20 mouse cellular contexts compared by ENCODE assay signal in the genomic region with DNA sequence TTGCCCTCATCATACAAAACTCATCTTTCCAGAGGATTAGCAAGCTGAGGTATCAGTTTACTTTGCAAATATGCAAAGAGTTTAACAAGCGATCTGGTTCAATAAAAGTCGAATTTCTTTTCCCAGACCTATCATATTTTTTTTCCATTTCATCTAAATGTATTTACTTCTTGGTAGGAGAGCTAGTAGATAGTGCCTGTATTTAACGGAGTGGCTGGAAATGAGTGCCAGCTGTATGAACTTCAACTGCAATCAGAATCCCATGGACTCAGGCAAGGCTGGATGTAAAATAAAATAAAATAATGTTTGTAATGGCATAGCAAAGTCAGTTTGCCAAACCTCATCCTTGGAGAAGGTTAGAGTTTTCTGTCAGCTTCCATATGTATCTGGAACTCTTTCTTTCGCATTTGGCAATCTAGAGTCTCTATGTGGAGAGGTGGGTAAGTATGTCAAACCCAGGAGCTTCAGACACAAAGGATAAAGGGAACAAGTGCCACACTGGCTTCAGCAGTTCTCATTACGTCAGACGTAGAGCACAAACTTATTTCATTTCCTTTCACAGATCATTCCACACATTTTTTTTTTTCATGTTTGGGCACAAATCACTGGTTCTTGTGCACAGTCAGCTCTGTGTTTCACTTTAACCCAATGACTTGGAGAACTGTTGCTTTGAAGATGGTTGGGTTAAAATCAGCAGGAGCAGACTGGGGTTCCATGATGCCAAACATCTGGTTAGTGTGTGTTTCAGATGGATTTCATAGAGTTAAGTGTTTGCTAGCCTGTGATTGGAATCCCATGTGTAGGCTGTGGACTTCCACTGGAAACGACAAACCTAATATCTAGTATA.
DNase-seq lines count a peak whose midpoint lies in the region; ATAC-seq and TF ChIP-seq lines count a peak whose summit lies in the region.
"Had no signal": no experiment of that assay in that cellular context is flagged by ENCODE, and none has a peak within 500 bp of the region (broad histone marks: within the 10 kb centered on the region; RNA-seq: fewer than 3 reads in every experiment).

No protein-coding gene starts in this region.

- H3K9ac ChIP-seq in heart, embryonic 13.5 days = no peak overlapping the region
- no peak overlapping the region for H3K9ac ChIP-seq in embryonic facial prominence, embryonic 12.5 days
- no peak overlapping the region for H3K9ac ChIP-seq in embryonic facial prominence, embryonic 15.5 days
- H3K9ac ChIP-seq in limb, embryonic 14.5 days (ENCODE audit: low read depth, low read length, severe bottlenecking) = no peak overlapping the region
- no peak overlapping the region for H3K9ac ChIP-seq in hindbrain, embryonic 11.5 days (ENCODE audit: low read depth, low read length)
- H3K9ac ChIP-seq: forebrain, embryonic 12.5 days; hindbrain, embryonic 14.5 days; intestine, embryonic 15.5 days had no signal

- H3K4me1 ChIP-seq in heart, embryonic 13.5 days = peaks cover 10% of the 10 kb centered on the region
- peaks cover 18% of the 10 kb centered on the region for H3K4me1 ChIP-seq in embryonic facial prominence, embryonic 12.5 days
- peaks cover 13% of the 10 kb centered on the region for H3K4me1 ChIP-seq in embryonic facial prominence, embryonic 15.5 days
- H3K4me1 ChIP-seq in limb, embryonic 14.5 days (ENCODE audit: control insufficient read depth, insufficient read depth, low read length) = peaks cover 25% of the 10 kb centered on the region
- no peaks in the 10 kb centered on the region for H3K4me1 ChIP-seq in hindbrain, embryonic 11.5 days (replicated peaks; ENCODE audit: control insufficient read depth, insufficient read depth, low read length)
- H3K4me1 ChIP-seq: forebrain, embryonic 12.5 days; intestine, embryonic 15.5 days had no signal

- WGBS in heart, embryonic 13.5 days = 69% methylated on average over 7 of the region's 7 CpGs
- 45% methylated on average over 7 of the region's 7 CpGs for WGBS in embryonic facial prominence, embryonic 12.5 days
- WGBS in embryonic facial prominence, embryonic 15.5 days = 23% methylated on average over 7 of the region's 7 CpGs
- 26% methylated on average over 7 of the region's 7 CpGs for WGBS in limb, embryonic 14.5 days
- 83% methylated on average over 7 of the region's 7 CpGs for WGBS in hindbrain, embryonic 11.5 days

- TF ChIP-seq POLR2A in limb, embryonic 14.5 days (IDR thresholded peaks at IDR 0.05; ENCODE audit: borderline replicate concordance, extremely low read depth, insufficient read depth, insufficient read length) = no peak

- no peak for ATAC-seq in heart, embryonic 13.5 days (ENCODE audit: extremely low read depth, insufficient number of reproducible peaks, low FRiP score, low TSS enrichment)
- ATAC-seq in embryonic facial prominence, embryonic 12.5 days (ENCODE audit: insufficient number of reproducible peaks, insufficient read depth, low FRiP score, low TSS enrichment) = no peak
- ATAC-seq in embryonic facial prominence, embryonic 15.5 days (ENCODE audit: insufficient number of reproducible peaks, low FRiP score, low TSS enrichment, low read depth) = no peak
- peak; percentile 64 for ATAC-seq in limb, embryonic 14.5 days (ENCODE audit: low FRiP score, low read depth)
- ATAC-seq in hindbrain, embryonic 11.5 days (ENCODE audit: low FRiP score) = no peak
- ATAC-seq: activated CD4-positive, CD25-positive, alpha-beta regulatory T cell, adult 4 months; forebrain, embryonic 16.5 days; intestine, embryonic 15.5 days; Patski had no signal

- no peaks in the 10 kb centered on the region for H3K36me3 ChIP-seq in heart, embryonic 13.5 days
- H3K36me3 ChIP-seq in embryonic facial prominence, embryonic 12.5 days = no peaks in the 10 kb centered on the region
- H3K36me3 ChIP-seq in embryonic facial prominence, embryonic 15.5 days = no peaks in the 10 kb centered on the region
- no peaks in the 10 kb centered on the region for H3K36me3 ChIP-seq in limb, embryonic 14.5 days (ENCODE audit: control insufficient read depth, insufficient read depth, low read length)
- H3K36me3 ChIP-seq in hindbrain, embryonic 11.5 days (ENCODE audit: control insufficient read depth, insufficient read depth, low read length) = no peaks in the 10 kb centered on the region
- H3K36me3 ChIP-seq: forebrain, embryonic 12.5 days; intestine, embryonic 15.5 days had no signal

- intact Hi-C loops in heart, postnatal 10 days (cut with DNase I) = no loop called here

- no peak overlapping the region for H3K4me2 ChIP-seq in heart, embryonic 13.5 days
- no peak overlapping the region for H3K4me2 ChIP-seq in embryonic facial prominence, embryonic 12.5 days (replicated peaks)
- no peak overlapping the region for H3K4me2 ChIP-seq in embryonic facial prominence, embryonic 15.5 days (replicated peaks)
- H3K4me2 ChIP-seq in limb, embryonic 14.5 days (replicated peaks; ENCODE audit: low read depth, low read length, severe bottlenecking) = no peak overlapping the region
- H3K4me2 ChIP-seq in hindbrain, embryonic 11.5 days (replicated peaks; ENCODE audit: low read depth, low read length) = no peak overlapping the region
- H3K4me2 ChIP-seq: forebrain, embryonic 12.5 days; hindbrain, embryonic 14.5 days; intestine, embryonic 15.5 days had no signal

- H3K9me3 ChIP-seq in heart, embryonic 13.5 days = peaks cover 6% of the 10 kb centered on the region
- peaks cover 5% of the 10 kb centered on the region; the same call in 1 of the 2 replicates for H3K9me3 ChIP-seq in embryonic facial prominence, embryonic 12.5 days
- no peaks in the 10 kb centered on the region for H3K9me3 ChIP-seq in embryonic facial prominence, embryonic 15.5 days (replicated peaks)
- peaks cover 7% of the 10 kb centered on the region; the same call in 1 of the 2 replicates for H3K9me3 ChIP-seq in limb, embryonic 14.5 days (ENCODE audit: control insufficient read depth, low read length)
- H3K9me3 ChIP-seq in hindbrain, embryonic 11.5 days (ENCODE audit: control insufficient read depth, low read length) = no peaks in the 10 kb centered on the region
- H3K9me3 ChIP-seq: intestine, embryonic 15.5 days had no signal

- DNase-seq in heart, postnatal 10 days = no peak
- DNase-seq in limb, embryonic 14.5 days (ENCODE audit: low spot score) = peak; percentile 67
- no peak for DNase-seq in hindbrain, embryonic 11.5 days (ENCODE audit: low spot score)
- DNase-seq in MN1 (ENCODE audit: low spot score) = no peak
- DNase-seq: adrenal gland, adult 2 months; adrenal gland, postnatal 25 days; cerebellum, adult 2 months; cerebellum, postnatal 10 days; gastrocnemius, postnatal 14 days; heart, adult 11 months; heart, postnatal 14 days had no signal

- H3K27ac ChIP-seq in heart, embryonic 13.5 days (replicated peaks) = 0 out of 2 replicates have a peak overlapping the region, but pooled peaks have one; percentile 32
- peak overlapping the region; percentile 58 for H3K27ac ChIP-seq in embryonic facial prominence, embryonic 12.5 days
- peak overlapping the region; percentile 51; the same call in 1 of the 2 replicates for H3K27ac ChIP-seq in embryonic facial prominence, embryonic 15.5 days (replicated peaks)
- H3K27ac ChIP-seq in limb, embryonic 14.5 days (replicated peaks; ENCODE audit: low read depth, low read length) = peak overlapping the region; percentile 75
- H3K27ac ChIP-seq in hindbrain, embryonic 11.5 days (ENCODE audit: low read depth, low read length) = no peak overlapping the region
- H3K27ac ChIP-seq: forebrain, embryonic 12.5 days; hindbrain, embryonic 14.5 days; intestine, embryonic 15.5 days had no signal

- no peak overlapping the region for H3K4me3 ChIP-seq in heart, embryonic 13.5 days
- H3K4me3 ChIP-seq in embryonic facial prominence, embryonic 12.5 days = no peak overlapping the region
- H3K4me3 ChIP-seq in embryonic facial prominence, embryonic 15.5 days (replicated peaks) = no peak overlapping the region
- no peak overlapping the region for H3K4me3 ChIP-seq in limb, embryonic 14.5 days (replicated peaks; ENCODE audit: low read length)
- no peak overlapping the region for H3K4me3 ChIP-seq in hindbrain, embryonic 11.5 days (ENCODE audit: low read depth, low read length)
- H3K4me3 ChIP-seq: forebrain, embryonic 12.5 days; intestine, embryonic 15.5 days had no signal

- no peaks in the 10 kb centered on the region for H3K27me3 ChIP-seq in heart, embryonic 13.5 days (replicated peaks)
- H3K27me3 ChIP-seq in embryonic facial prominence, embryonic 12.5 days = no peaks in the 10 kb centered on the region
- no peaks in the 10 kb centered on the region for H3K27me3 ChIP-seq in embryonic facial prominence, embryonic 15.5 days
- no peaks in the 10 kb centered on the region for H3K27me3 ChIP-seq in limb, embryonic 14.5 days (ENCODE audit: control insufficient read depth, insufficient read depth, low read length)
- H3K27me3 ChIP-seq in hindbrain, embryonic 11.5 days (ENCODE audit: control insufficient read depth, insufficient read depth, low read length) = no peaks in the 10 kb centered on the region
- H3K27me3 ChIP-seq: forebrain, embryonic 12.5 days; intestine, embryonic 15.5 days; Patski had no signal
